Mouse (Mus musculus) C2C12 (cell line): ENCODE measurements around the gene Adprh.
"Not testable (repeated sequence)": the region's sequence is repeated elsewhere in the genome, so short reads cannot be mapped to it uniquely, and the experiment has no call there.

Experiments used
- CTCF ChIP-seq: IDR thresholded peaks from one replicate; pipeline ENCODE4 v1.5.1; 2011; ENCODE audit not compliant: control insufficient read depth, insufficient read depth, insufficient read length
- MAX ChIP-seq: IDR thresholded peaks from one replicate; pipeline ENCODE4 v1.6.1; 2011; ENCODE audit warnings: mild to moderate bottlenecking, control low read depth

GRCm38 (mm10) chr16:38446141-38446540, 6.4 kb downstream of the Adprh start:
- TF ChIP-seq MAX, CTCF: not testable (repeated sequence)
